Mouse (Mus musculus): ENCODE measurements at regions not wholly inside any gene's neighbourhood (a gene's known extent, or its start where the extent isn't known, plus 50 kb on each side); places are given as distances from the start of the nearest gene placed in this dataset.

DNA sequence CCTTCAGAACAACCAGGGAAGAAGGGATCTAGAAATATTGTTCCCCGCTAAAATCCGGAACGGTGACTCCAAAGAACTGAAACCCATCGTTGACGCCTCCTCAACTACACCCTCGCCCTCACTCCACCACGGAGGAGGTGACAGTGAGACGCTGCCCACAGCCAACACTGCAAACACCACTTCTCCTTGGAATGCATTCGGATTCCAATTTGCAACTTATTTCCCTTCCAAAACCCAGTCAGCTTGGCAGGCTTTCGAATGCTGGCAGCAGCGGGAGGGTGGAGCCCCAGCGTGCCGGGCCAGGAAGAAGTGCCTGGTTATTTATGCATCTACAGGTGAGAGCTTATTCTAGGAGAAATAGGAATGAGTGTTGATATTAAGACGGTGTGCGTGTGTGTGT is 85.9 kb upstream of the Sdk2 start:
- intact Hi-C loops (cut with DNase I): no loop called here
- peak; percentile 62 to 67 for DNase-seq (ENCODE audit: low spot score in 2 of 2)

- intact Hi-C loops (cut with DNase I): no loop called here
- no peak for DNase-seq (ENCODE audit: low spot score in 2 of 2)
Observed at GRCm38 (mm10) chr11:114146334-114146733, 79.5 kb upstream of the Sdk2 start.

DNA sequence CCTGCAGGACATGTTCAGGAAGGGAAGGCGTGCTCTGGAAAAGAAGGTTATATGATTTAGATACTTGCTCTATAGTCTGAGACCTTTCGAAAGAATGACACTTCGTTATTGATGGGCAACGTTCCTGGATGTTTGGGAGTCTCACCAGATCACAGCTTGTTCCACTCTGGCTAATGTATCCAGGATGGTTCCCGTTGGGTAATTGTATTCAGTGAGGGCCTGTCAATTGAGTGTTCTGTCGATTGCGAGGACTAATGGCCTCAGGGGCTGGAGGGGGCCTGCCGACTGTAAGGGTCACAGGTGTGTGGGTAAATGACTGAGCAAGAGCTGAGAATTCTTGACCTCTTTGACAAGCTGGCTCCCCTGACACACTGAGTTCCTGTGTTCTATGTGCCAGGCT is 62.4 kb upstream of the Sdk2 start:
- no peak for DNase-seq (ENCODE audit: low spot score in 2 of 2)
- intact Hi-C loops (cut with DNase I): no loop called here

- intact Hi-C loops (cut with DNase I): no loop called here
Observed at GRCm38 (mm10) chr11:114128841-114129240, 62.0 kb upstream of the Sdk2 start.

GRCm38 (mm10) chr11:114127426-114127825 is 60.6 kb upstream of the Sdk2 start:
- no peak for DNase-seq (ENCODE audit: low spot score in 2 of 2)
- intact Hi-C loops (cut with DNase I): no loop called here

More at GRCm38 (mm10) chr11:114128841-114129240, 62.0 kb upstream of the Sdk2 start:
- DNase-seq (ENCODE audit: low spot score in 2 of 2): no peak

DNA sequence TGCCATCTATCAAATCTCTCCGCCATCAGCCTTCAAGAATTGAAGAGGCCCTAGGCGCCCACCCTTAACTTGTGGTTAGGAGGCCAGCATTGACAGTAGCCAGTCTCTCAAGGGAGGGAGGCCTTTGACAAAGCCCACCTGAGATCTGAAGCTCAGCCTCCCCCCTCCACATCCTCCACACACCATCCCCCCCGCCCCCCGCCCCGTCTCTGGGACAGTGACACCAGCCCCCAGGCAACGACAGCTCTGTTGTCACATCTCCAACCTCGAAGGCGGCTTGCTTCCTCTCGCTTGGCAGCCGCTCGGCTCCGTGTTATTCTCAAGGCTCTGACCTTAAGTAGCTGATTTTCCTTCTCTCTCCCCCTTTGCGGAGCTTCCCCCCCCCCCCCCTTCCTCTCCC is 55.3 kb upstream of the Sdk2 start:
- intact Hi-C loops (cut with DNase I): no loop called here

DNA sequence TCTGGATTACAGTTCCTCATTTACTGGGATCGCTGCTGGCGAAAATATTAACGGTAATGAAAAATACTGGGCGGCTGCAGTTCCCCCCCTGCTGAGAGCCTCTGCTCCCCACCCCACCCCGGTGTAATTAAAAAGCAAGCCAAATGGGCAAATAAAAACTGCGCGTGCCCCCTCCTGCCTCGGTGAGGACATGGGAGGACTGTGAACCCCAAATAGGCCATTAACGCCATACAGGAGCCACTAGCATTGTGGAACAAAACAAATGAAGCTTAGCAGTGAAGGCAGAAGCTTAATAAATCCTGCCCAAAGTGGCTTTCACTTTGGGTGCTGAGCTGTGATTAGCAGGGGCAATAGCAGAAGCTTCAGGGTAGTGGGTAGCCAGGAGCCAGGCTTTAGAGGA is 52.3 kb upstream of the Sdk2 start:
- DNase-seq (ENCODE audit: low spot score in 2 of 2): no peak
- intact Hi-C loops (cut with DNase I): no loop called here

More for the DNA sequence above, 55.3 kb upstream of the Sdk2 start:
- DNase-seq (ENCODE audit: low spot score in 2 of 2): peak in 1 of 2 experiments; percentile 4
